In genomic region chr6:48979616-48980015, GRCm38 (mm10) we compare ENCODE assay signal across 46 mouse cellular contexts. TPM values are rescaled to one million over a fixed set of nuclear protein-coding genes. Genes with fewer than 3 reads are reported as not detected.
"Had no signal": no experiment of that assay in that cellular context is flagged by ENCODE, and none has a peak within 500 bp of the region (broad histone marks: within the 10 kb centered on the region; RNA-seq: fewer than 3 reads in every experiment).

No protein-coding gene starts in this region.

- DNase-seq: left cerebral cortex, postnatal 4 days; liver; liver, embryonic 13.5 days; liver, postnatal 0 days; lung, adult 18-20 months; lung, adult 2 months; lung, embryonic 14.5 days; lung, postnatal 10 days; lung, postnatal 14 days; lung, postnatal 36 days; lung, postnatal 4 days; midbrain, embryonic 14.5 days had no signal

RNA-seq across cellular contexts. Expression of gene Doxl2, which starts 4.9 kb away (rescaled TPM):
- total RNA-seq: left cerebral cortex, postnatal 10 days; left cerebral cortex, postnatal 14 days; left cerebral cortex, postnatal 25 days; left cerebral cortex, postnatal 36 days; left cerebral cortex, postnatal 4 days; liver, adult 2 months; megakaryocyte progenitor cell, adult 5-6 weeks; megakaryocyte, adult 5-6 weeks; megakaryocyte-erythroid progenitor cell, adult 5-6 weeks; midbrain, postnatal 0 days; monocyte, adult 5-6 weeks had no signal
- polyA plus RNA-seq: limb, embryonic 10.5 days; limb, embryonic 11.5 days; limb, embryonic 12.5 days; limb, embryonic 13.5 days; limb, embryonic 14.5 days; limb, embryonic 15.5 days; liver, adult 2 months; liver, embryonic 11.5 days; liver, embryonic 12.5 days; liver, embryonic 13.5 days; liver, embryonic 14.5 days; liver, embryonic 15.5 days; liver, embryonic 16.5 days; liver, postnatal 0 days; lung, adult 2 months; lung, embryonic 14.5 days; lung, embryonic 15.5 days; lung, embryonic 16.5 days; lung, postnatal 0 days; macrophage; midbrain, embryonic 10.5 days; midbrain, embryonic 11.5 days; midbrain, embryonic 12.5 days; midbrain, embryonic 13.5 days; midbrain, embryonic 14.5 days; midbrain, embryonic 15.5 days; midbrain, embryonic 16.5 days; midbrain, postnatal 0 days; myocyte; neural tube, embryonic 11.5 days; neural tube, embryonic 12.5 days had no signal

RNA-seq across cellular contexts. Expression of gene Svs1, which starts 7.0 kb away (rescaled TPM):
- total RNA-seq: left cerebral cortex, postnatal 10 days; left cerebral cortex, postnatal 14 days; left cerebral cortex, postnatal 25 days; left cerebral cortex, postnatal 36 days; left cerebral cortex, postnatal 4 days; liver, adult 2 months; megakaryocyte progenitor cell, adult 5-6 weeks; megakaryocyte, adult 5-6 weeks; megakaryocyte-erythroid progenitor cell, adult 5-6 weeks; midbrain, postnatal 0 days; monocyte, adult 5-6 weeks had no signal
- polyA plus RNA-seq: limb, embryonic 10.5 days; limb, embryonic 11.5 days; limb, embryonic 12.5 days; limb, embryonic 13.5 days; limb, embryonic 14.5 days; limb, embryonic 15.5 days; liver, adult 2 months; liver, embryonic 11.5 days; liver, embryonic 12.5 days; liver, embryonic 13.5 days; liver, embryonic 14.5 days; liver, embryonic 15.5 days; liver, embryonic 16.5 days; liver, postnatal 0 days; lung, adult 2 months; lung, embryonic 14.5 days; lung, embryonic 15.5 days; lung, embryonic 16.5 days; lung, postnatal 0 days; macrophage; midbrain, embryonic 10.5 days; midbrain, embryonic 11.5 days; midbrain, embryonic 12.5 days; midbrain, embryonic 13.5 days; midbrain, embryonic 14.5 days; midbrain, embryonic 15.5 days; midbrain, embryonic 16.5 days; midbrain, postnatal 0 days; myocyte; neural tube, embryonic 11.5 days; neural tube, embryonic 12.5 days had no signal

RNA-seq across cellular contexts. Expression of gene 1600015I10Rik, which starts 49.9 kb away (rescaled TPM):
- total RNA-seq: left cerebral cortex, postnatal 10 days; left cerebral cortex, postnatal 14 days; left cerebral cortex, postnatal 25 days; left cerebral cortex, postnatal 36 days; left cerebral cortex, postnatal 4 days; liver, adult 2 months; megakaryocyte progenitor cell, adult 5-6 weeks; megakaryocyte, adult 5-6 weeks; megakaryocyte-erythroid progenitor cell, adult 5-6 weeks; midbrain, postnatal 0 days; monocyte, adult 5-6 weeks had no signal
- polyA plus RNA-seq: limb, embryonic 10.5 days; limb, embryonic 11.5 days; limb, embryonic 12.5 days; limb, embryonic 13.5 days; liver, adult 2 months; liver, embryonic 11.5 days; liver, embryonic 12.5 days; liver, embryonic 13.5 days; liver, embryonic 14.5 days; liver, embryonic 15.5 days; liver, embryonic 16.5 days; liver, postnatal 0 days; lung, adult 2 months; lung, embryonic 14.5 days; lung, embryonic 15.5 days; lung, embryonic 16.5 days; lung, postnatal 0 days; macrophage; midbrain, embryonic 10.5 days; midbrain, embryonic 11.5 days; midbrain, embryonic 12.5 days; midbrain, embryonic 13.5 days; midbrain, embryonic 14.5 days; midbrain, embryonic 15.5 days; midbrain, embryonic 16.5 days; midbrain, postnatal 0 days; myocyte; neural tube, embryonic 11.5 days; neural tube, embryonic 12.5 days had no signal

RNA-seq across cellular contexts. Expression of gene Gpnmb, which starts 56.7 kb away (rescaled TPM):
- total RNA-seq: megakaryocyte-erythroid progenitor cell, adult 5-6 weeks; monocyte, adult 5-6 weeks had no signal
